Mouse (Mus musculus) layer of hippocampus, postnatal 14 days (tissue): Measurements from ENCODE around the gene 1700001P01Rik. TPM values are rescaled to one million over a fixed set of nuclear protein-coding genes. Genes with fewer than 3 reads are reported as not detected.
A peak's percentile ranks its signal among the peaks of the same experiment; 100 is the strongest.
"Not testable (repeated sequence)": the region's sequence is repeated elsewhere in the genome, so short reads cannot be mapped to it uniquely, and the experiment has no call there.

ENCODE experiments used
- DNase-seq, 2 experiments: peaks; one replicate each; pipeline ENCODE4 v3.0.0; 2021 to 2022; ENCODE audit warnings: low spot score in 2 of 2, mixed read lengths in 1 of 2
- total RNA-seq, 2 experiments: library from RNA; stranded (reverse); gene quantifications; 2 replicates each; pipeline ENCODE4 v1.2.3; 2021

The 1700001P01Rik gene
- total RNA-seq, 2 experiments from 2014 or later: 0.58 to 2.0 TPM

DNA sequence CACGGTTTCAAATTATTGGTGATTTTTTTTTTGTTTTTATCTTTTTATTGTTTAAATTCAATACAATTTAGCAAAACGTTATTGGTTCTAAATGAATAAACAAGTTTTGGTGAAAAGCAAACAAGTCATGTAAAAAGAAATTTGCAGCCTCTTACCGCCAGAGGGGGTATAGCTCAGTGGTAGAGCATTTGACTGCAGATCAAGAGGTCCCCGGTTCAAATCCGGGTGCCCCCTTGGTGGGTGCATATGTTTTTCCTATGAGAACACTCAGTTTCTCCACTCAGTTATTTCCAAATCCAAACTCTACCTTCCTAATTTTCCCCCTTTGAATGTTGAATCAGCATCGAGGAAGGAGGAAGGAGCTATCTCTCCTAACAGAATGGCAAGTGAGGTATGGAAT lies 21.2 kb upstream of the 1700001P01Rik start:
- peak; percentile 74 to 88 for DNase-seq

DNA sequence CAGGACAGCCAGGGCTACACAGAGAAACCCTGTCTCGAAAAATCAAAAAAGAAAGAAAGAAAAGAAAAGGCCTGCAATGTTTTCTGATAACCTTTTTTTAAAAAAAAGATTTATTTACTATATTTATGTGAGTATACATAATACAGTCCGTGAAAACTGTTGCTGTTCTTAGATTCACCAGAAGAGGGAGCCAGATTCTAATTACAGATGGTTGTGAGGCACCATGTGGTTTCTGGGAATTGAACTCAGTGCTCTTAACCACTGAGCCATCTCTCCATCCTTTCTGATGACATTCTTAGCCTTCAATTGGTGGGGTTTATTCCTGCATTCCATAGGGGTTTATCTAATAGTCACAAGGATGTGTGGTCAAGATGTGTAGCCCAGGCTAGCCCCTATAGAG lies 17.4 kb upstream of the 1700001P01Rik start:
- peak in 1 of 2 experiments; percentile 60 for DNase-seq

DNA sequence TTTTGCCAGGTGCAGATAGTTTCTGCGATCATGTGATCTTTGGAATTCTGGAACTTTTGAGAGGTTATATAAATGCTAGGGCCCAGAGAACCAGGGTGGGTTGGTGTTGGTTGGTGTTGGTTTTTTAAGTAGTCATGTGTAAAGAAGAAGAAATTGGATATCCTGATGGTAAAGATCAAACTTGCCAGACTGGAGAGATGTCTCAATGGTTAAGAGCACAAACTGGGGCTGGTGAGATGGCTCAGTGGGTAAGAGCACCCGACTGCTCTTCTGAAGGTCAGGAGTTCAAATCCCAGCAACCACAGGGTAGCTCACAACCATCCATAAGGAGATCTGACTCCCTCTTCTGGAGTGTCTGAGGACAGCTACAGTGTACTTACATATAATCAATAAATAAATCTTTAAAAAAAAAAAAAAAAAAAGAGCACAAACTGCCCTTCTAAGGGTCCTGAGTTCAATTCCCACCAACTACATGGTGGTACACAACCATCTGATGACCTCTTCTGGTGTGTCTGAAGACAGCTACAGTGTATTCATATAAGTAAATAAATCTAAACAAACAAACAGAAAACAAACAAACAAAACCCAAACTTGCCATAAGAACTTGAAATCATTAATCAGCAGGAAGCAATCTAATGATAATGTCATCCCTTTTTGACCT lies 15.2 kb upstream of the 1700001P01Rik start:
- DNase-seq: not testable (repeated sequence)

DNA sequence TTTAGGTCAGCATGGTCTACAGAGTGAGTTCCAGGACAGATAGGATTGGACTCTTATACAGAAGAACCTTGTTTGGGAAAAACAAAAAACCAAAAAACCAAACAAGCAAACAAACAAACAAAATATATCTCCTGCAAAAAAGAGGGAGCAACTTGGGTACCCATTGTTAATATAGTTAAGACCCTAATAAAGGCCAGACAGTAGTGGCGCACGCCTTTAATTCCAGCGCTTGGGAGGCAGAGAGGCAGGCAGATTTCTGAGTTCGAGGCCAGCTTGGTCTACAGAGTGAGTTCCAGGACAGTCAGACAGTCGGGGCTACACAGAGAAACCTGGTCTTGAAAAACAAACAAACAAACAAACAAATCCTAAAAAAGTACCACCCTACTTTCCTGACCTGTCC lies 14.0 kb upstream of the 1700001P01Rik start:
- DNase-seq: no peak

DNA sequence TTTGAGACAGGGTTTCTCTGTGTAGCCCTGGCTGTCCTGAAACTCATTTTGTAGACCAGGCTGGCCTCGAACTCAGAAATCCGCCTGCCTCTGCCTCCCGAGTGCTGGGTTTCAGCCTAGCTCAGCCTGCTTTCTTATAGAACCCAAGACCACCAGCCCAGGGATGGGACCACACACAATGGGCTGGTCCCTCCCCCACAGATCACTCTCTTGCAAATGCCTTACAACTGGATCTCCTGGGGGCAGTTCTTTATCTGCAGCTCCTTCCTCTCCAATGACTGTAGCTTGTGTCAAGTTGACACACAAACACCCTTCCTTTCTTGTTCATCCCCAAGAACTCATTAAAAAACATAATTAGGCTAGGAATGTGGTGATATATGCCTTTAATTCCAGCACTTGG lies 12.2 kb upstream of the 1700001P01Rik start:
- DNase-seq: no peak

DNA sequence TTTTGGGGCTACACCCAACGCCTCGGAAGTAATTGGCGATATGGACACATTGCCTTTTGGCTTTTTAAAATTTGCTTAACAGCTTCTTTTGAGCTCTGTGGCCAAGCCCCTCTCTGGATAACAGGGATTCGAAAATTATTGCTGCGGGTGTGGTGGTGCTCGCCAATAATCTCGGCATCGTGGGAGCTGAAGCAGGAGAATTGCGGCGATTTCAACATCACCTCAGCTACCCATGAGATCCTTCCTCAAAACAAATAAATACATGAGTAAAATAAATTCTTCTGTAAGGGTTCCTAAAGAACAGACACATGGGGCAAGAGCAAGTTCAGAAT lies 6.8 kb upstream of the 1700001P01Rik start:
- DNase-seq: no peak

DNA sequence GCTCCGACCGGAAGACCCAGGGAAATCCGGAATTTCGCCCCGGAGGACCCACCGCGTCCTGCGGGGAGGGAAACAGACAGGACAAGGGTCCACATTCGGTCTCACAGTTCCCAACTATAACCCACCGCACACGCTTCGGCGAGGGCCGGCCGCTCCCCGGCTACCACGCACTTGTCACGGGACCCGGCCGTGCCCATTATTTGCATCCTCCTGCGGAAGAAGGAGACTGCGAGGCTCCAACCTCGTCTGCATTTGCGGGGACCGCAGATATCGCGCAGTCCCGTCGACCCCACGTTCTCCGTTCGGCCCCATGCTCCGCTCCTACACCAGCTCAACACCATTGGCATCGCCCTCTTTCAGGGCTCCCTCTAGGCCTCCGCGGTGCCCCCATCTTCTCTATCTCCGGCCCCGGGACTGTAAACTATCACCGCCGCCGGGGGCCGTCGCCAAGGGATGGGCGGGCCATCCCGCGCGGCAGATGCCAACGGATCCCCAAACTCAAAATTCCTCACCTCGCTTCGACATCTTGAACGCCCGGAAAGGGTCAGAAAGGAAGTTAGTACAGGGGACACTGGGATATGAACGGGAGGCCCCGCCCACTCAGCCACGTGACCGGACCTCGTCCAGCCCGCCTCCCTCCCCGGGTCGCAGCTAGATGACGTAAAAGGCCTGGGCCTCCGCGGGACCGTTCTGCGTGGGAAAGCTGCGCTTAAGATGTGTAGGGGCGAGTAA lies 6.3 kb upstream of the 1700001P01Rik start, which contains the start of gene Rpl23:
Rpl23 (minus strand) TSS at position 606 of the 732 bp plus-strand sequence.
- DNase-seq: peak; percentile 99

DNA sequence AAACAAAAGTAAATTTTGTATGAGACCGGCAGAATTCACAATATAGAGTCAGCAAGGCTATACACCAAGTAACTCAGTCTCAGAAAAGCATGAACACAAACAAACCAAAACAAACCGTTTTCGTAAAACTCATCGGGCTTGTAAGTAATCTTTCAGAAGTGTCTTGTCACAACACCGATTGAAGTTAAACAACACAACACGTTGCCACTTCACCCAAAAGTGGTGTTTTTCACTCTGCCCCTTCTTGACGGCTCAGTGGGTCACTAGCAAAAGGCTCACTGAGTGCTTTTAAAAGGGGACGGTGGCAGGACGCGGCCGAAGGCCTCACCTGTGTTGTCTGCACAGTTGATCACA lies 5.7 kb upstream of the 1700001P01Rik start:
- DNase-seq: no peak

DNA sequence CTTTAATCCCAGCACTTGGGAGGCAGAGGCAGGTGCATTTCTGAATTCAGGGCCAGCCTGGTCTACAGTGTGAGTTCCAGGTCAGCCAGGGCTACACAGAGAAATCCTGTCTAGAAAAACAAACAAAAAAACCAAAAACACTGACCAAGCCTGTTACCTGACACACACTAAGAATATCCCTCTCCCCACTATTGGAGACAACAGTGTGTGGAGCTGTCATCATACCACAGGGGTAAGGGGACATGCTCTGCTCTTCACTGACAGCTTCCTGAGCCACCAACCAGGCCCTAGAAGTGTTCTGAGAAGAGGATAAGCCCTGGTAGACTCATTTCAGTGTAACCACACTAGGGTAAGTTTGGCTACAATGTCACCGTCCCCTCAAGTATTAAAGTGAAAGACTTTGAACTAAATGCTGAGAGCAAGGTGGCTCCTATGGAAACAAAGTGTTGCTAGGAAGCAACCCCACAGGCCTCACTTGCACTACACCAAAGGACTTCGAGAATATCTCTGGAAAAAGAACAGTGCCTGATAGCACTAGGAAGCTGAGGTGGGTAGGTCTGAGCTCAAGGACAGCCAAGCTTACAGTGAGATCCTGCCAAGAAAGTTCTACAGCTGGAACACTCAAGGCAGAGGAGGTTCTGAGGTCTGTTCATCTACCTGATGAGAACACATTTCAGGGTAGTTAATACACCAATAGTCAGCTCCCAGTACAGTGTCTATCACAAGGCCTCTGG lies 4.4 kb upstream of the 1700001P01Rik start:
- DNase-seq: no peak

DNA sequence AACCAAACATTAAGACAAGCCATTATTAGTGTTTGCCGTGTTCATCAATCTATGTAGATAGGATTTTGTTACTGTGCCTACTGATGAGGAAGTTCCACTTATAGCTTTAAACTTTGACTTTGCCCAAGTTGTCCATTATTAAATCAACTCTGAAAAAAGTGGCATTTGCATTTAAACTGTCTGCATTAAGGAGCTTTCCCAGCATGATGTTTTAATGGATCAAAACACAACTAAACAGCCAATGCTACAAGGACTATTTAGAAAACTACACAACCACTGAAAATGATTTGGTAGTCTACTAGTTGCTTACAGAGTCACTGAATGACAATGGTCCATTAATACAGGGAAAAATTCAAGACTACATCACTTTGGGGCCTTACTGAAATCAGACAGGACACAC lies 3.2 kb upstream of the 1700001P01Rik start:
- no peak for DNase-seq

DNA sequence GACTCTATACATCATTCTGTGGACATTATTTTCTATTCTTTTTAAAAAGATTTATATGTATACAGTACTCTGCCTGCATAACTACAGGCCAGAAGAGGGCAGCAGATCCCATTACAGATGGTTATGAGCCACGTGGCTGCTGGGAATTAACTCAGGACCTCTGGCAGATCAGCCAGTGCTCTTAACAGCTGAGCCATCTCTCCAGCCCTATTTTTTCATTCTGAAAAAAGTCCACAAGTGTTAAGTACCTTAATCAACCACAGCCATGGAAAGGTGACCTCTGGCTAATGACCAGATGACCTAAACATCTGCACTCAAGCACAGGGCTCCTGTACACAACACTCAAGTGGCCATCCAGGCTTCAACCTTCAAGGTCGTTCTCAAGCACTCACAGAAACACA lies 1.4 kb upstream of the 1700001P01Rik start:
- no peak for DNase-seq

DNA sequence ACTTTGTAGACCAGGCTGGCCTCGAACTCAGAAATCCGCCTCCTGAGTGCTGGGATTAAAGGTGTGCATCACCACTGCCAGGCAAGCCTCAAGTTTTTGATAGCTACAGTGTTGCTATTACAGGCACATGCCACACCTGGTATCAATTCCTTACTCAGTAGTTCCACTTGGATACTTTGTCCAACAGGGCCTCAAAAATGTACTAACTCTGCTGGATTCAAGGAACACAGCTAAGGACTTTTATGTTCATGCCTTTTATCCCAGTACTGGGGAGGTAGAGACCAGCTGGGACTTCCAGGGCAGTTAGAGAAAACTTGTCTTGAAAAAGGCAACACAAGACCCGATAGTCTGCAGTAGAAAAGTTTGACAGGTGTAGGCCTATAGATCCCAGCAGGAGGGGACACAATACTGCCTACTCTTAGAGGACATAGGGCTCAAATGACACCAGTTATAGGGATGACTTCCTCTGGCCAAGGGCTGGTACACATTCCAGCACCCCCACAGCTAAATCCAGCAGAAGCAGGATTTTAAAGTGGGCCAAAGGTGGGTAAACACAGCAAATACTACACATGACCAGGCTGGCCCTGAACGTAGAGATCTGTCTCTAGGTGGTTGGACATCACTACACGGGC lies 895 bp upstream of the 1700001P01Rik start:
- DNase-seq: no peak

DNA sequence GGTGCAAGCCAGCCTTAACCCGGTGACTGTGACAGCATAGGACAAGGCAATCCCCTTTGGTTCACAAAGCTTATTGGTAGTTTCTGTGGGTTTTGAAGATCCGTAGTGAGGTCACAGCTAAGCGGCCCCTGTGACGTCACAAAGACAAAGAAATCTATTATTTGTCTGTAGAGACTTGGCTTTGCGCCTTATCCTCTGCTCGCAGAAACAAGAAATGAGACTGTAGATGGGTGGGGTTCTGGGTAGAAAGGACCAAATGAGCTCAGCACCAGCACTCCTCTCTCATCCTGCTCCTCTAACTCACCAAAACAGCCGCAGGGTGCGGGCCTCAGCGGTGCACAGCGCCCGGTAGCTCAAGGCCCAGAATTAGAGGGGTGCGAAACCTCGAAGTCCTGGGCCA lies 532 bp downstream of the 1700001P01Rik start:
- DNase-seq: no peak

DNA sequence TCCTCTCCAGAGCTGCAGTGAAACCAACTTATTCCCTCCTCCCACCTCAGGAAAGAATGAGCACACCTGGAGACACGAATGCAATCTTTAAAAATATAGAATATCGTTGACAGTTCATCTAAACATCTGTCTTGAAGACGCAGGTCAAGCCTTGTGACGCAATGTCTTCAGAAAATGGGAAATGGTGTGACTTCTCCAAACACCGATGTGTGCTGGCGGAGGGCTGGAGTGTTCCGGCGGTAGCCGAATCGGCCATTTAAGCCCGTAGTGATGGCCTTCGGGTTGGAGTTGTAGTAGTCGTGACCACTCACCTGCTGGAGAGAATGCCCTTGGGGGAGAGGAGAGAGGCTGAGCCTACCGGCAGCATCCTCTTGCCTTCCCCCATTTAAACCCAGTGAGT lies 4.3 kb downstream of the 1700001P01Rik start:
- no peak for DNase-seq

DNA sequence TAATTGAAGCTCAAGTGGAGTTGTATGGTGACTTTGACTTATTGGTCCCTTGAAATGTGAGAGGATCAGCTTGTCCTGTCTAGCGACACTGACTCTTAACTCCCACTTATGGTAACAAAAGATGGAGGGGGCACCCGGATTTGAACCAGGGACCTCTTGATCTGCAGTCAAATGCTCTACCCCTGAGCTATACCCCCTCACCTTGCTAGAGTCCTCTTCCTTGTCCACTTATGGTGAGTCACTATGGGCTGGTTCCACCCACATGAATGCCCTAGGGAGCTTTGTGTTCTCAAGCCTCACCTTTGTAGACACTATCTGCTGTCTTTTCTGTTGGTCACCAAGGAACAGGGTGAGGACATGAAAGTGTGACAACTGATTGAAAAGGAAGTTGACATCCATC lies 6.0 kb downstream of the 1700001P01Rik start:
- no peak for DNase-seq

DNA sequence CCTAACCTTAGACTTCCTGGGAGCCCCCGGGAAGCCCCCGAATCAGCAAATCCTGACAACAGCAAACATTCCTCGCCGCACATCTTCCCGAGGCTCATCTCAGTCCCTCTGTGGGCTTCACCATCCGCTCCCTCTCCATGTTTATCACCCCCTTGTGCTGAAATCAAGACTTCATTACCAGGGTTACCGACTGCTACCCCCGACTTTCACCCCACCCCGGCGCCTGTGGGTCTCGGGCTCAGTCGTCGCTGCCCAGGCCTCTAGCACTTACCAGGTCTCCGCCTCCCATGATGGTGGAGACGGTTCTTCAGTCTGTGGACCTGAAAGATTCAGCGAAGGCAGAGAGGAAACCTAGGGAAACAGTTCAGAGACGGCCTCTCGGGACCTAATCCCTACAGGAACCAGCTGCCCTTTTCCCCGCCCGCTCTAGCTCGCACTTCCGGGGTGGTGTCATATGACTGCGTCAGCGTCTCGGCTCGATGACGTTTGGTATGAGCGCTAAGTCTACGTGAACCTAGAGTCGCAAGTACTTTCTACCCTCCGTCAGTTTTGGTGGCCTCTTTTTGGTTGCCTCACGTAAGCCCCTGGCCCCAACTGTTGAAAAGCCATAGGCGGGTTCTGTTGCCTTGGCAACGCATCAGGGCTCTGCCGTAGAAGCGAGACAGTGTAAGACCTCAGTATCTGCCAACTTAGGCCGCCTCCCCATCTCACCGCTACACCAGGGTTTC lies 9.4 kb downstream of the 1700001P01Rik start, which contains the start of gene Cwc25:
Cwc25 (minus strand) TSS at position 403 of the 728 bp plus-strand sequence.
- peak; percentile 95 to 97 for DNase-seq

DNA sequence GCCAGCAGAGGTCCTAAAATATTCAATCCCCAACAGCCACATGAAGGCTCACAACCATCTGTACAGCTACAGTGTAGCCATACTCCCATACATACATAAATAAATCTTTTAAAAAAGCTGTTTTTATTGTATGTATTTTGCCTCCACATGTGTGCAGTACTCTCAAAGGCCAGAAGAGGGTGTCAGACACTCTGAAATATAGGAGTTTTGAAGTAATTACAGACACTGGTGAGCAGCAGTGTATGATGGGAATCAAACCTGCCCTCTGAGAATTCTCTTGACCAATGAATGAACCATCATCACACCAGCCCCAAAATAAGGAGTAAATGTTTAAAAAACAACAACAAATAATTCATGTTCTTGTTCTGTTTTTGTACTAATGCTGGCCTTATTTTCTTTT lies 14.1 kb downstream of the 1700001P01Rik start:
- DNase-seq: no peak

DNA sequence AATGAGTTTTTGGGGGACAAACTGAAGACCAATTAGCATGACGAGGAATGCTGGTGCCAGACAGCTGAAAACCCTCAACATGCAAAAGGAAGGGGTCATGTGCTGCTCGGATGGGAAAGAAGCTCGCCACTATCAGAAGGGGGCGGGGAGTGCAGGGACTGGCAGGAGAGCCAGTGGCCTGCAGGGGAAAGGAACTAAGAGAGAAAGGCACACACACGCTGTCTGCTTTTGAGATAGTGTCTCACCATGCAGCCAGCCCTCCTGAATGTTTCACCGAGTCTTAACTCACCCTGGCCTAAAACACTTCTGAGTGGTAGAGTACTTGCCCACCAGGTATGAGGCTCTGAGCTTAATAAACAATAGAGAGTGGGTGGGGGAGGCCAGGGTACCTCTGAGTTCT lies 16.8 kb downstream of the 1700001P01Rik start:
- no peak for DNase-seq

DNA sequence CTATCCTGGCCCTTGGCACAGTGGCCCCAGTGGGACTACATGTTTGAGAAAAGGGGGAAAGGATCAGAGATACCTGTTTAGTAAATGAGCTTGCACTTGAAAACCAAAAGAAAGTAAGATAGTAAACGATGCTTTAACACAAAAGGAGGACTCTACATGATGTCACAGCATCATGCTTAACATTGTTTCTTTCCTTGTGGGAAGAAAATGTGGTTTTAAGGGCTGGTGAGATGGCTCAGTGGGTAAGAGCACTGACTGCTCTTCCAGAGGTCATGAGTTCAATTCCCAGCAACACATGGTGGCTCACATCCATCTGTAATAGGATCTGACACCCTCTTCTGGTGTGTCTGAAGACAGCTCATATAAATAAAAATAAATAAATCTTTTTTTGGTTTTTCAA lies 17.6 kb downstream of the 1700001P01Rik start:
- DNase-seq: no peak

DNA sequence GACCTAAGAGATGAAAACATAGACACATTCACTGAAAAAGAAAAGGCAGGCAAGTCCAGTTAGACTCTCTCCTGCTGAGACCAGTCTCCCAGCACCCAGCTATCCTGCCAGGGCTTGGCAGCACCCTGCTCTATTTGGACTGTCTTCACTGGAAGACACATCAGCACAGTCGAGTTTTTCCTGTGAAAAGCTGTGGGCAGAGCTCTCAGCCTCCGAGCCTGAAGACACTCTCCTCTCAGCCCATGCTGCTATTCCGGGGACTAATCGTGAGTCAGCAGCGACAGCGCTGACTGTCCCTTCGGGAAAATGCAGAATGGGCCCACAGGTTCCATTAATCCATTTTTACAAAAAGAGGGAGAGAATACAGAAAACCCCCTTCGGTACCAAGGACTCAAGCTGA lies 22.4 kb downstream of the 1700001P01Rik start:
- DNase-seq: no peak

DNA sequence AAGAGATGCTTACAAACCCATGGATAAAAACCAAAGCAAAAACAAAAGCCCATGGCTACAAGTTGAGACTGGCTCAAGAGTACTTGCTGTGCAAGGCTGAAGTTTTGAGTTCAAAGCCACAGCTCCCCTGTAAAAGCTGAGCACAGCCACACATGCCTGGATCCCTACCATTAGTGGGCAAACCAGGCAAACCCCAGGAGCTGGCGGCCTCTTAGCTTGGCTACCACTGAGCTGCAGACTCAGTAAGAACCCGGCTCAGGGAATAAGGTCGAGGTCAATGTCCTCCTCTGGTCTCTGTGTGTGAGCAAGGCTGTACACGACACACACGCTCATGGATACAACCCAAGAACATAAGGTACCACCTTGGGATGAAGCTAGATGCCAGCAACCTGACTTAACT lies 27.2 kb downstream of the 1700001P01Rik start:
- DNase-seq: no peak
